Mouse (Mus musculus) erythroblast, embryonic 14.5 days (primary cell): ENCODE results near the gene Uqcrc2.

Experiments
- GATA1 ChIP-seq: IDR thresholded peaks from 2 replicates; pipeline ENCODE4 v1.6.1; 2012; ENCODE audit warnings: low read length, inconsistent platforms, mixed read lengths
- TAL1 ChIP-seq: IDR thresholded peaks from 3 replicates; pipeline ENCODE4 v1.6.1; 2012; ENCODE audit warnings: low read length, inconsistent platforms, mixed read lengths

- no peak for TF ChIP-seq GATA1
- no peak for TF ChIP-seq TAL1
These were observed 2.5 kb upstream of the Uqcrc2 start for GRCm38 (mm10) chr7:120632518-120632917.
